Mouse (Mus musculus) kidney, adult 2 months (tissue): ENCODE measurements around the gene Gramd1b. TPM values are rescaled to one million over a fixed set of nuclear protein-coding genes. Genes with fewer than 3 reads are reported as not detected.

Experiments
- DNase-seq: peaks from one replicate; pipeline ENCODE4 v3.0.0; 2021
- H3K27ac ChIP-seq: fragments of 200-500 bp; 2 replicates; pipeline ENCODE4 v1.5.1; 2012; ENCODE audit warnings: low read depth, low read length, control low read depth, inconsistent platforms; ENCODE audit not compliant: insufficient read depth
- H3K27me3 ChIP-seq: fragments of 200-500 bp; replicated peaks from 2 replicates; pipeline ENCODE4 v1.6.1; 2012; ENCODE audit warnings: mild to moderate bottlenecking, moderate library complexity, low read length, inconsistent platforms; ENCODE audit not compliant: control insufficient read depth, insufficient read depth
- H3K36me3 ChIP-seq: fragments of 200-500 bp; 2 replicates; pipeline ENCODE4 v1.6.1; 2012; ENCODE audit warnings: mild to moderate bottlenecking, moderate library complexity, low read length, inconsistent platforms; ENCODE audit not compliant: control insufficient read depth, insufficient read depth
- H3K4me1 ChIP-seq: fragments of 200-500 bp; 2 replicates; pipeline ENCODE4 v1.6.1; 2011; ENCODE audit warnings: low read length; ENCODE audit not compliant: control insufficient read depth, insufficient read depth
- H3K4me3 ChIP-seq: fragments of 200-500 bp; 2 replicates; pipeline ENCODE4 v1.5.1; 2011; ENCODE audit warnings: mild to moderate bottlenecking, low read depth, low read length, control low read depth; ENCODE audit not compliant: insufficient read depth
- CTCF ChIP-seq: fragments of 200-500 bp; conservative IDR thresholded peaks from 2 replicates; pipeline ENCODE4 v1.5.1; 2011; ENCODE audit warnings: low read depth, mild to moderate bottlenecking, control low read depth, low read length, moderate library complexity, mixed read lengths; ENCODE audit not compliant: insufficient read depth, insufficient read length
- POLR2A ChIP-seq: fragments of 200-500 bp; IDR thresholded peaks from one replicate; pipeline ENCODE4 v1.6.1; 2011; ENCODE audit warnings: low read depth, low read length, control low read depth
- WGBS: fragments of 180-500 bp; shearing (Covaris S2); methylation state at CpG from one replicate; pipeline ENCODE4 v1.1.7; 2018; 5-methylcytosine and 5-hydroxymethylcytosine counted together
- polyA plus RNA-seq: library from polyadenylated mRNA; depleted of rRNA; stranded (reverse); fragments of >200 nt; gene quantifications from 2 replicates; pipeline ENCODE4 v1.2.3, GENCODE M21; 2012

Gene Gramd1b
- polyA plus RNA-seq, 1 experiment: 210 TPM

DNA sequence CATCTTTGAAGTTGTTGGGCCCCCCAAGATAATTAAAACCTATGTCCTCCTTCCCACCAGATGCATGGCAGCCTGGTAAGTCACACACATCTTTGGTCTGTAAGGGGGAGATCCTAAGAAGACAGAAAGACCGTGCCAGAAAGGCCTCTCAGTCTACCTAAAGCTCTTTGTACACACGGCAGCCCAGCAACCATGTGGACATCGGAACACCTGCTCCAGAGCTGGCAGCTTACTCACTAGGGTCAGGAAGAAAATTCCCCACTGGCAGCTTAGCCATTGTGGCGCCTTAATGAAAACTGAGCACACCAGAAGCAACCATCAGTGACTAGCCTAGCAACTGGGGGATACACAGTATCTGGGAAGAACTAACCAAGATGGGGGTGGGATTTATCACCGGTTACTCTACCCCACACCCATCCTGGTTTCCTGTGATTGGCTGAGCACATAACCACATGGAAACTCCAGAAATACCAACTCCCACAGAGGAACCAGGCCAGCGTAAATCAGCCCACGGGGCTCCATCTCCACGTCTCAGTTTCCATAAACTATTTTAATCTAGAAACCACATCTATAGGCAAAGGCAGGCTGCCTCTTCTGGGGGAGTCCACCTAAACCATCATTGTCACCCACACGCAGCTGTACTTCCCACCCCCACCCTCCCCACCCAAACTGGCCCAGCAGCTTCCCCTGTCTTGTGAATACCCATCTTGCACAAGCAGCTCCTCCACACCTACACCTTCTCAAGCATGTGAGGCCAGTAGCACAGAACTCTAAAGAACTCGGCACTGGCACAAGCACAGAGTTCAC is 81.4 kb downstream of the Gramd1b start:
- WGBS: 50% methylated on average over 10 of the region's 10 CpGs
- no peak for DNase-seq
- TF ChIP-seq POLR2A (no peak), CTCF (no peak)
- Histone ChIP-seq H3K27me3 (no peaks in the 10 kb centered on the region), H3K4me3 (no peak overlapping the region), H3K4me1 (peaks cover 14% of the 10 kb centered on the region), H3K27ac (no peak overlapping the region), H3K36me3 (no peaks in the 10 kb centered on the region; the same call in 1 of the 2 replicates)

DNA sequence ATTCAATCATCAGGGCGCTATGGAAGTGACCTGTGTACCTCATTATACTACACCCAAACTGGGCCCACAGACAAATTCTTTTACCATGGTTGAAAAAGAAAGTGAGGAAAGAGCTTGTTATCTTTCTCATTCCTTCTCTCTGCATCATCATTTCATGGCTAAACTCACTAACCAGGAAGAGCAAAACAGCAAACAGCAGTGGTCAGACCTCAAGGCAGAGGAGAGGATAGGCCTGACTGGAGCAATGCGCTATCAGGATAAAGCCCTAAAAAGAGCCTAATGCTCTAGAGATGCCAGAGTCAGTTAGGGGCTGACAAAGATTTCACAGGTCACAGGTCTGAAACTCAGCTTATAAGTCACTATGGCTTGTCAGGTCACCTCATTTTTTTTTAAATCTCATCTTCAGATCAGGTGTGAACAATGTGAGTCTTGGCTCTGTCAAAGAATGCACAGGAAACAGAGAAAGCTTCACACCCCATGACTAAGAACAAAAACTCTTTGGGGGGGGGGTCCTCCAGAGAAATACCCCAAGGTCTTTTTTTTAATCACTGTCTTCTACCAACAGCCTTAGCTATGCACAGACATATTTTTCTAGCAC is 82.4 kb downstream of the Gramd1b start:
- Histone ChIP-seq H3K27me3 (no peaks in the 10 kb centered on the region), H3K27ac (no peak overlapping the region), H3K4me1 (peaks cover 16% of the 10 kb centered on the region), H3K4me3 (no peak overlapping the region), H3K36me3 (no peaks in the 10 kb centered on the region)
- 69% methylated on average over 2 of the region's 2 CpGs for WGBS
- no peak for TF ChIP-seq POLR2A
- no peak for TF ChIP-seq CTCF
- no peak for DNase-seq

DNA sequence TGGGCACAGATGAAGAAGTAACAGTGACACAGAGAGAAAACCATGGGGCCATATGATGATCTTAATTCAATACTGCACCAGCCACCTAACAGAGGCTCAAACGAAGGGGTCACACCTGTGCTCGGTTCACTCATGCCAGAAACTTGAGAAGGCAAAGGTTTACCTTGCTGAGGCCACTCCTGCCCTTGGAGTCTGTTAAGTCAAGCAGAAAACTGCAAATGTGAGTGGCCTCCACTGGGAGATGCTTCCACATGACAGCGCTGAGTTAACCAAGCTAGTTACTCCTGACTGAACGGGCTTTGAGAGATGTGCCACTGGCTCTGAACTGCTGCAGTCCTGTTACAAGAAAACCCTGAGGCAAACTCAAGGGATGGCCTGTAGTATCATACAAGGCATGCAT is 83.9 kb downstream of the Gramd1b start:
- Histone ChIP-seq H3K27ac (no peak overlapping the region), H3K4me3 (no peak overlapping the region), H3K4me1 (peaks cover 23% of the 10 kb centered on the region), H3K27me3 (no peaks in the 10 kb centered on the region), H3K36me3 (no peaks in the 10 kb centered on the region)
- no peak for TF ChIP-seq CTCF
- no peak for TF ChIP-seq POLR2A
- DNase-seq: peak; percentile 86
- WGBS: 36% methylated on average over 4 of the region's 4 CpGs

DNA sequence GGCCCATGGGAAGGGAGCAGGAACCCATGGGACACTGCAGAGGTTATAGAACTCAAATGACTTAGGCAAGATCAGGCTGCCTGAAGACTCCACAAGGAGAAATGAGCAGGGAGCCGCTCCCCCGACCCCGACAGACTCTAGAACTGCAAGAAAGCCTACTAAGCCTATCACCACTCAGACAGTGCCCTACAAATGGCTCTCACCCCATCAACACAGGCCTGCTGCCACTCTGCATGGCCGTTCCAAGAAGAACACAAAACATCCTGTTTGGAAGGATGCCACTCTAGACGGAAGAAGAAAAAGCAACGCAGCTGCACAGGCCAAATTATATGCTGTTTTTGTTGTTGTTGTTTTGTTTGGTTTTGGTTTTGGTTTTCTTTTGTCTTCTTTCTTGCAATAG is 86.2 kb downstream of the Gramd1b start:
- Histone ChIP-seq H3K27me3 (no peaks in the 10 kb centered on the region), H3K36me3 (no peaks in the 10 kb centered on the region; the same call in 1 of the 2 replicates), H3K4me3 (no peak overlapping the region), H3K4me1 (peaks cover 23% of the 10 kb centered on the region), H3K27ac (no peak overlapping the region)
- 71% methylated on average over 6 of the region's 6 CpGs for WGBS
- TF ChIP-seq CTCF (no peak), POLR2A (no peak)
- DNase-seq: no peak

DNA sequence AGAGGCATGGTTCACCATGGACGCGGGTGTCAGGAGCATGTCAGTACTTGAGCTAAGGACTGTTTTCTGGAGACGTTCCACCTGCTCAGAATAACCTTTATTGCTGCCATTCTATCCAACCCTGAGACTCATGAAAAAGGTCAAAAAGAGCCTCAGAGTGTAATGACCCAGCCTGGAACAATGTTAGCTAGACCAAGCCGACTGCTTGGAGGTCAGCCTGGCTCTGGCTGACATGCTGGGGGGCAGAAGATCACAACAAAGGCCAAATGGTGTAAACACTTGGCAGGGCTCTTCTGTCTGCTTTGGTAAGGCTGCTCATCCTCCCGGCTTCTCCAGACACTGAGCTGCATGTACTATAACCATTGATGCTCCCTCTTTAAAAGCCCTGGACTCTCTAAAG is 88.4 kb downstream of the Gramd1b start:
- Histone ChIP-seq H3K36me3 (no peaks in the 10 kb centered on the region; the same call in 1 of the 2 replicates), H3K27me3 (no peaks in the 10 kb centered on the region), H3K4me1 (peaks cover 30% of the 10 kb centered on the region), H3K27ac (no peak overlapping the region), H3K4me3 (no peak overlapping the region)
- WGBS: 32% methylated on average over 5 of the region's 5 CpGs
- no peak for TF ChIP-seq CTCF
- no peak for TF ChIP-seq POLR2A
- peak; percentile 73 for DNase-seq

DNA sequence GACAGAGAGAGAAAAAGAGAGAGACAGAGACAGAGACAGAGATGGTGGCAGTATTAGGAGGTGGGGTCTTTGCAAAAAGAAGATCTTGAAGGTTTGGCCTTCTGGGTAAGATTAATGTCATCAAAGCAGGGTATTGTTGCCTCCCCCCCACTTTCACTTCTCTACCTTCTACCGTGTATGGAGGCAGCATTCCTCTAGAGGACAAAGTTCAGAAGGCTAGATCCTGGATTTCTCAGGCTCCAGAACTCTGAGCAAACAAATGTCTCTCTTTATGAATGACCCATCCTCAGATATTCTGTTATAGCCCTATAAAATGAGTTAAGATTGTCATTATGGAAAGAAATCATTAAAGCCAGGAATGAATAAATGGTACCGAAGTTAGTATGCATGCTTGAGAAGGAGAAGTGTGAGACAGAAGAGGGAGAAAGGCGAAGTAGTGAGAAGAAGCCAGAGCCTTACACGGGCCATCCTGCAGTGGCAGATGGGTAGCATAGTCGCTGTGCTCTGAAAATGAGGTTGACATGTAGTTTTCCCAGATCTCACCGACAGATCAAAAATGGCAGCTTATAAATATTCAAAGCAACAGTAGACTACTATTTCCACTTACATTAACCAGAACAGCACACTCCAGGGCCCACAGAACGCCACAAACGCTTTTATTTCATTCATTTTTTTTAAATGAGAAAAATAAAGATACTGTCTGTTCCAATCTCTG is 91.1 kb downstream of the Gramd1b start:
- WGBS: 67% methylated on average over 8 of the region's 8 CpGs
- Histone ChIP-seq H3K27me3 (no peaks in the 10 kb centered on the region), H3K36me3 (no peaks in the 10 kb centered on the region; the same call in 1 of the 2 replicates), H3K4me1 (peaks cover 25% of the 10 kb centered on the region), H3K27ac (no peak overlapping the region), H3K4me3 (no peak overlapping the region)
- DNase-seq: no peak
- TF ChIP-seq CTCF (no peak), POLR2A (no peak)
